Mouse (Mus musculus) spleen, adult 10 weeks (tissue): ENCODE data around the gene Akr1cl. TPM values are rescaled to one million over a fixed set of nuclear protein-coding genes. Genes with fewer than 3 reads are reported as not detected.

ENCODE experiments used
- polyA plus RNA-seq: library from polyadenylated mRNA; stranded (reverse); fragments of 350-450 nt; fragmentation: Illumina TruSeq; extraction: RNeasy Lipid Tissue Mini Kit (QIAGEN cat#74804); gene quantifications from one replicate; pipeline ENCODE4 v1.2.3, GENCODE M21; 2015; ENCODE audit warnings: low replicate concordance; ENCODE audit not compliant: insufficient read depth

Gene Akr1cl
- 2.5 TPM for polyA plus RNA-seq

GRCm38 (mm10) chr1:65032641-65033040 lies at the start of gene Akr1cl:
Akr1cl (minus strand) TSS chr1:65032759.

DNA sequence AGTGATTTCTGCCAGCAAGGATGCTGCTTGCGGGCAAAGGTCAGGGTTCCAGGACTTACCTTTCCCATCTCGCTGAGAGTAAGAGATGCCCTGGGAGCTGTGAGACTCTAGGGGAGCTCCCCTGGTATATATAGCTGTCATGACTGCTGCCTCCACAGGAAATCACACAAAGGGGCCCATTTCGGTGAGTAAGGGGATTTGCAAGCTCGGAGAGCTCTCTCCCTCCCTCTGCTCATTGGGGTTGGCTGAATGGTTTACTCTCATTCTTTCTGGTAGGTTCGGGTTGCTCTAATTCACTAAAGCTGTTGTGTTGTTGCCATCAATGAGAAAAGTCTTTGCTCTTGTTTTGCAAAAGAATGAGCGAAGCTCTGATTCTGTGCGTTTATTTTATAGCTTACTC lies 49.6 kb upstream of the Akr1cl start, which contains the start of gene Crygb:
Gene Crygb, minus strand, starts transcription at position 101 of the 400 bp plus-strand sequence.

DNA sequence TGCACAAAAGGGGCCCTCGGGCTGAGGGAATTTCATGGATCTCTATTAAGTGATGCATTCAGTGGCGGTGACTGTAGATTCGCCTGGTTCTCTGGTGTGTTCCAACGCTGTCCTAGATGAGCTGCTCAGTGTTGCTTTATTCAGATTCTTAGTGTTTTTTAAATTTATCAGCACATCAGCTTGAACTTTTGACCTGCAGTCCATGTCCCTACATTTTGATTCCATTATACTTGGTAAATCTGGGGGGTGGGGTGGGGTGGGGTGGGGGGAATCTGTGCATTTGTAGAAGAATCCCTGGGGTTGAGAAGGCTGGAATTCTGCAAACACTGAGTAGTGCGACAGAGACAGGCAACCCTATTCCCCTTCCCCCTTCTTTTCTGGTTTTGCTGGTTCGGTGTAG lies 41.0 kb upstream of the Akr1cl start, which contains the start of gene Crygc:
Gene Crygc, minus strand, starts transcription at position 101 of the 400 bp plus-strand sequence.

DNA sequence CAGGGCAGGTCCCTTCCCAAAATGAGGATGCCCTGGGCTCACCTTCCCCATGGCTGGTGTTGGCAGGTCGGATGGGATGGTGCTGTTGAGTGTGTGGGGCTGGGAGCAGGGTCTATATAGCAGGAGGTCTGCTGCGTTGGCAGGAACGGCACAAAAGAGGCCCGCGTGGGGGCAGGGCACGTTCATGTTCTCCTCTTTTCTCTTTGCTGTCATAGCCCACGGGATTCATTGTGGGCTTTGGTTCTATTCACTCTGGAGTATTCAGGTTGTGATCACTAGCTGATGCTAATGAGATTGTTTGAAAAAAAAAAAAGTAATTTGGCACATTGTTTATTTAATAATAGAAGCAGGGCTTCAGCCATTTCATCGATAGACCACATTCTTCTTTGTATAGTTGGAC lies 30.8 kb upstream of the Akr1cl start, which contains the start of gene Crygd:
Gene Crygd, minus strand, starts transcription at position 101 of the 400 bp plus-strand sequence.

DNA sequence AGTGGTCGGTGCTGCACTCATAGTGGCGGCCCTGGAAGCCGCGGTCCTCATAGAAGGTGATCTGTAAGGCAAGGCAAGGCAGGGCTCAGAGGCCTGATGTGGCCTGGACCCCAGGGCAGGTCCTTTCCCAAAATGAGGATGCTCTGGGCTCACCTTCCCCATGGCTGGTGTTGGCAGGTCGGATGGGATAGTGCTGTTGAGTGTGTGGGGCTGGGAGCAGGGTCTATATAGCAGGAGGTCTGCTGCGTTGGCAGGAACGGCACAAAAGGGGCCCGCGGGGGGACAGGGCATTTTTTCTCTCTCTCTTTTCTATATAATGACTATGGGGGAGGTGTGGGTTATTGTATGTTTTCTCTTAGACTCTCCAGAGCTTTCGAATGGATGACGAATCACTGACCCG lies 18.4 kb upstream of the Akr1cl start, which contains the start of gene Cryge:
Gene Cryge, minus strand, starts transcription at position 198 of the 400 bp plus-strand sequence.

Other genes with a start within 250 kb of the Akr1cl start
- 32.5 TPM for gene Plekhm3, start 75.9 kb downstream of the Akr1cl start, polyA plus RNA-seq
- gene Cryge, start 18.4 kb upstream of the Akr1cl start, polyA plus RNA-seq, result not detected
- not detected for gene Crygd, start 30.7 kb upstream of the Akr1cl start, polyA plus RNA-seq
- not detected for gene Crygc, start 40.9 kb upstream of the Akr1cl start, polyA plus RNA-seq
- gene Crygb, start 49.5 kb upstream of the Akr1cl start, polyA plus RNA-seq, result not detected
- not detected for gene Cryga, start 70.6 kb upstream of the Akr1cl start, polyA plus RNA-seq
- not detected for gene Gm28845, start 86.8 kb upstream of the Akr1cl start, polyA plus RNA-seq
- gene D630023F18Rik, start 90.5 kb upstream of the Akr1cl start, polyA plus RNA-seq, result 0.14 TPM
- 67.6 TPM for gene Idh1, start 153.7 kb upstream of the Akr1cl start, polyA plus RNA-seq
- gene Pikfyve, start 153.9 kb upstream of the Akr1cl start, polyA plus RNA-seq, result 43.6 TPM
- not detected for gene Pth2r, start 249.3 kb upstream of the Akr1cl start, polyA plus RNA-seq